Mouse (Mus musculus) megakaryocyte, adult 5-6 weeks (primary cell): ENCODE data around the gene Fam98c. TPM values are rescaled to one million over a fixed set of nuclear protein-coding genes. Genes with fewer than 3 reads are reported as not detected.

Source experiments
- ATAC-seq: 2 replicates; pipeline ENCODE4 v1.8.0; 2016; ENCODE audit warnings: mild to moderate bottlenecking, inconsistent platforms; ENCODE audit not compliant: poor library complexity, severe bottlenecking
- total RNA-seq, 2 experiments: library from RNA; stranded (forward) in 1 of 2; stranded (reverse) in 1 of 2; fragments of 153-499, 151-499 nt in 1 of 2; fragments of 221-1000, 200-1000 nt in 1 of 2; gene quantifications; 2 replicates each; pipeline versions ENCODE4 v1.2.3 to v1.2.4; 2015 to 2017

Gene Fam98c
- total RNA-seq, 2 experiments from 2014 or later = 24.0 to 26.5 TPM

GRCm38 (mm10) chr7:29118142-29118851, 37.7 kb downstream of the Fam98c start:
- ATAC-seq = no peak

DNA sequence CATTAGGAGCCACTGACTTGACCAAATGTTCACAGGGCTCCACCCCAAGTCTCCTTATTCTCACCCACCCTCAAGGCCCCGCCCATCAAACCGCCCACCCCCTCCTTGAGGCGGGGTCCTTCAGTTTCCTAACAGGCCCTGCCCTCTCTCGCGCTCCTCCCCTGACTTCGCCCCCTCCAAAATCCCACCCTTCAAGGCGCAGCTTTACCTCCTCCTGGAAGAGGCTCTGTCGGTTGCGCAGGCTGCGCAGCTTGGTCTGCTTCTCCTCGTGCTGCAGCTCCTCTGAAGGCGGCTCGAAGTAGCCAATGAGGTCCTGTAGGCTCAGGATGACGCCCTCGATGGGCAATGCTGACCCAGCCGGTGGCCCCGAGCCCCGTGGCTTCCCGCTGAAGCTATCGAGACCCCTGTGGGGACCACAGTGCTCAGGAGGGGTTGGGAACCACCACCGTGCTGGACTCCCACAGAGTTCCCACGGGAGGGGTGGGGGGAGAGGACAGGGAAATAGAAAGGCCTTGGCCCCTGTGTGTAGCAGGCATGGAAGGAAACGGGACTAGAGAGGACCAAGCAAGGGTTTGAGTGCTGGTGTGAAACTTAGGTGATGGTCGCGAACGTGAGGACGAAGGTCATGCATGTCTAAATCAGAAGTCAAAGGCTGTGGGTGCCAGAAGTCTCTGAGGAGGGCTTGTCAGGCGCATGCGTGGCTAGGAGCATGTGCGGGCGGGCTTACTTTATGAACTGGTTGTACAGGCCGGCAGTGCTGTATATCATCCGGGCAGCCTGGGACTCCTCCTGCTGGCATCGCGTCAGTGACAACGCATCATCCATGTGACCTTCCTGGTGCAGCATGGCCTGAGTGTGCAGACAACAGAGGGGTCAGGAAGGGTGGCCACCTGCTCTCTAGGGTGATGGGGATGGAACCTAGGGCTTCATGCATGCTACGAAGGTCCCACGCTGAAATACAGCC, 46.8 kb downstream of the Fam98c start:
- no peak for ATAC-seq

Other genes starting within 250 kb of the Fam98c start
- gene Actn4, start 193.9 kb downstream of the Fam98c start, total RNA-seq (2015) = 82.5 and 87.8 TPM in 2 replicates
- gene Actn4, start 193.9 kb downstream of the Fam98c start, total RNA-seq (2017) = 44.7 and 55.1 TPM in 2 replicates
- gene Eif3k, start 174.4 kb downstream of the Fam98c start, total RNA-seq (2015) = 216 and 241 TPM in 2 replicates
- gene Eif3k, start 174.4 kb downstream of the Fam98c start, total RNA-seq (2017) = 340 and 348 TPM in 2 replicates
- gene Map4k1, start 174.2 kb downstream of the Fam98c start, total RNA-seq (2015) = 53.8 and 54.4 TPM in 2 replicates
- gene Map4k1, start 174.2 kb downstream of the Fam98c start, total RNA-seq (2017) = 44.2 and 60.4 TPM in 2 replicates
- gene Ryr1, start 31.1 kb downstream of the Fam98c start, total RNA-seq (2015) = 0.52 and 0.78 TPM in 2 replicates
- 0.69 and 0.92 TPM in 2 replicates for gene Ryr1, start 31.1 kb downstream of the Fam98c start, total RNA-seq (2017)
- 75.1 and 80.4 TPM in 2 replicates for gene Rasgrp4, start 21.4 kb downstream of the Fam98c start, total RNA-seq (2015)
- gene Rasgrp4, start 21.4 kb downstream of the Fam98c start, total RNA-seq (2017) = 25.6 and 58.0 TPM in 2 replicates
- 0.80 and 0.91 TPM in 2 replicates for gene Ggn, start 14.0 kb upstream of the Fam98c start, total RNA-seq (2015)
- gene Ggn, start 14.0 kb upstream of the Fam98c start, total RNA-seq (2017) = 0.29 and 0.81 TPM in 2 replicates
- 0.66 and 1.3 TPM in 2 replicates for gene Spred3, start 14.2 kb upstream of the Fam98c start, total RNA-seq (2015)
- 0.77 and 0.94 TPM in 2 replicates for gene Spred3, start 14.2 kb upstream of the Fam98c start, total RNA-seq (2017)
- gene Psmd8, start 24.5 kb upstream of the Fam98c start, total RNA-seq (2015) = 204 and 215 TPM in 2 replicates
- gene Psmd8, start 24.5 kb upstream of the Fam98c start, total RNA-seq (2017) = 191 and 207 TPM in 2 replicates
- gene Catsperg1, start 57.8 kb upstream of the Fam98c start, total RNA-seq (2015) = 1.4 and 3.8 TPM in 2 replicates
- gene Catsperg1, start 57.8 kb upstream of the Fam98c start, total RNA-seq (2017) = 1.2 and 7.5 TPM in 2 replicates
- 9.2 and 10.1 TPM in 2 replicates for gene Kcnk6, start 76.3 kb upstream of the Fam98c start, total RNA-seq (2015)
- gene Kcnk6, start 76.3 kb upstream of the Fam98c start, total RNA-seq (2017) = 14.5 and 14.6 TPM in 2 replicates
- gene Yif1b, start 82.1 kb upstream of the Fam98c start, total RNA-seq (2015) = 36.2 and 38.0 TPM in 2 replicates
- gene Yif1b, start 82.1 kb upstream of the Fam98c start, total RNA-seq (2017) = 19.1 and 21.8 TPM in 2 replicates
- not detected in 2 replicates for gene 2200002D01Rik, start 92.2 kb upstream of the Fam98c start, total RNA-seq (2015)
- 0.37 and 2.4 TPM in 2 replicates for gene 2200002D01Rik, start 92.2 kb upstream of the Fam98c start, total RNA-seq (2017)
- 6.1 and 7.3 TPM in 2 replicates for gene Spint2, start 125.7 kb upstream of the Fam98c start, total RNA-seq (2015)
- 2.6 and 5.3 TPM in 2 replicates for gene Spint2, start 125.7 kb upstream of the Fam98c start, total RNA-seq (2017)
- gene Ppp1r14a, start 133.1 kb upstream of the Fam98c start, total RNA-seq (2015) = not detected in 2 replicates
- gene Ppp1r14a, start 133.1 kb upstream of the Fam98c start, total RNA-seq (2017) = not detected in 2 replicates
- not detected in 2 replicates for gene Dpf1, start 147.7 kb upstream of the Fam98c start, total RNA-seq (2015)
- not detected in 2 replicates for gene Dpf1, start 147.7 kb upstream of the Fam98c start, total RNA-seq (2017)